Mouse (Mus musculus): ENCODE measurements around the gene Cd44. TPM values are rescaled to one million over a fixed set of nuclear protein-coding genes. Genes with fewer than 3 reads are reported as not detected.

Gene Cd44
- polyA plus RNA-seq, 1 experiment = 11.8 TPM

DNA sequence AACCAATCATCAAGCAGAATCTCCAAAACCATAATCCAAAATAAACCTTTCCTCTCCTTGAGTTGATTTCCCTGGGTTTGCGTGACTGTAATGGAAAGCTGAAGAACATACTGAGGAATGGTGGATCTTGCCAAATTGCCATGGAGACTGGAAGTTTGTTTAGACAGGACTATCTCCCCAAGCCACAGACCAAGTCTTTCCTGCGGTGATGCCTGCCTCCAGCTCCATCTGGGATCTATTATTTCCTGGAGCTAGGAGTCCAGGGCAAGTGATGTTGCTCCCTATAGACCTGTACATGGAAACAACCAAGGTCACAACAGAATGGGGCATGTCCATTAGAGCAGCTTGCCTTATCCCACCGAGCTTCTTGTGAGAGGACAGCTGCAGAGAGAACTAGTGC is 15.1 kb upstream of the Cd44 start:
- 62% methylated on average over 3 of the region's 3 CpGs for WGBS
- DNase-seq (ENCODE audit: low read depth, low spot score) = no peak

DNA sequence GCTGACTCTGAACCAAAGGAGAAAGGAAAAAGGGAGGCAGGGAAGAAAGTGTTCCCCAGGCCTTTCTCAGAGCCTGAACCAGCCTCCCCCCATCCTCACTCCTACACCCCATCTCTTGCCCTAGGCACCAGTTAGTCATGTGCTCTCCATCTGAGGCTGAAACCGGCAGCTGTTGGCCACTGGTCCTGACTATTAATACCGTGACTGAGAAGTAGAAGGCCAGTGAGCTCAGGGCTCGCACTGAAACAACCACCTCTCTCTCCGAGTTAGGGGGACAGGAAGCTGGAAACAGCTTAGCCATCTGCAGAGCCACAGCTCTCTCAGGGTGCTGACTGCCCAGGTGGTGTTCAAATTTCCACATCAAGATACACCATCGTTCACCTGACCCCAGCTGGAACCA is 13.2 kb upstream of the Cd44 start:
- WGBS = 75% methylated on average over 5 of the region's 5 CpGs
- DNase-seq (ENCODE audit: low read depth, low spot score) = no peak

- WGBS = 68% methylated on average over 11 of the region's 11 CpGs
- no peak for DNase-seq (ENCODE audit: low read depth, low spot score)
Observed at GRCm38 (mm10) chr2:102913833-102914545, 12.5 kb upstream of the Cd44 start.

DNA sequence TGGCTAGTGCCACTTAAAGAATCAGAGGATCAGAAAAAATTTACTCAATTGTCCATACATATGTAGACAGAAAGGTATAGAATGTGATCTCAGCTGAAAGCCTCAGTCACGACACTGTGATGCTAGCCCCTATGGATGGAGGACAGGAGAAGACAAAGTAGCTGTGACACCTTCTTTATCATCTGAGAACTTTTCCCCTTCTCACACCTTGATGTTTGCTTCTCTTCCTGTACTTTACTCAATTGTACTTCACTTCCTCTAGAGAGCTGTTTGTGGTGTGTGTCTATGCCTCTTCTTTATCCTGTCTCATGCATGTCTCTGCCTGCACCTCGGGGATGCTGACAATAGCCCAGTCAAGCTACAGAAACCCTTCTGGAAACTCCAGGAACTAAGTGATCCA is 11.5 kb upstream of the Cd44 start:
- WGBS = 74% methylated on average over 2 of the region's 2 CpGs
- no peak for DNase-seq (ENCODE audit: low read depth, low spot score)

- no peak for DNase-seq (ENCODE audit: low read depth, low spot score)
Observed at GRCm38 (mm10) chr2:102912469-102912868, 11.0 kb upstream of the Cd44 start.

GRCm38 (mm10) chr2:102909403-102909802 is 7.9 kb upstream of the Cd44 start:
- WGBS = 91% methylated on average over 1 of the region's 1 CpGs
- DNase-seq (ENCODE audit: low read depth, low spot score) = no peak

More at GRCm38 (mm10) chr2:102912469-102912868, 11.0 kb upstream of the Cd44 start:
- WGBS = 80% methylated on average over 3 of the region's 3 CpGs

GRCm38 (mm10) chr2:102905604-102906003 is 4.1 kb upstream of the Cd44 start:
- no peak for DNase-seq (ENCODE audit: low read depth, low spot score)
- WGBS = 77% methylated on average over 3 of the region's 3 CpGs

GRCm38 (mm10) chr2:102901828-102902223 is 361 bp upstream of the Cd44 start:
- 2% methylated on average over 3 of the region's 3 CpGs for WGBS

GRCm38 (mm10) chr2:102900230-102900721 is 1.2 kb downstream of the Cd44 start:
- DNase-seq (ENCODE audit: low read depth, low spot score) = no peak
- 5% methylated on average over 7 of the region's 7 CpGs for WGBS

More at GRCm38 (mm10) chr2:102901828-102902223, 361 bp upstream of the Cd44 start:
- DNase-seq (ENCODE audit: low read depth, low spot score) = no peak

GRCm38 (mm10) chr2:102899238-102899637 is 2.2 kb downstream of the Cd44 start:
- WGBS = 18% methylated on average over 3 of the region's 3 CpGs
- no peak for DNase-seq (ENCODE audit: low read depth, low spot score)

DNA sequence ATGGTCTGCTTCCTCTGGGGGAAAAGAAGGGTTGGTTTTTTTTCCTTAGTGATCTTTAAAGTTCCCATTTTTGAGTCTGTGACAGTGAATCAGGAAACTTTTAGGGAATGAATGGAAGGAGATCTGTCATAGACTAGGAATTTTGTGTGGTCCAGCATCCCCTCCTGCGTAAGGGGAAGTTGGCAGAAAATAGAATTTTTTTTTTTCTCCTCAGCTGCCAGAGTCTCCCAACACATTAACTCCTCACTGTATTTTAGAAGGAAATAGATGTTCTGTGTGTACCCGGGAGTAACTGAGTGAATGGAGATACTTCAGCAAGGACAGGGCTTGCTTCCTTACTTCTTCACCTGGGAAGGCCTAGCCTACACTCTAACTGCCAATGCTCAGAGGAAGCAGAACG is 2.9 kb downstream of the Cd44 start:
- WGBS = 28% methylated on average over 3 of the region's 3 CpGs
- DNase-seq (ENCODE audit: low read depth, low spot score) = no peak

DNA sequence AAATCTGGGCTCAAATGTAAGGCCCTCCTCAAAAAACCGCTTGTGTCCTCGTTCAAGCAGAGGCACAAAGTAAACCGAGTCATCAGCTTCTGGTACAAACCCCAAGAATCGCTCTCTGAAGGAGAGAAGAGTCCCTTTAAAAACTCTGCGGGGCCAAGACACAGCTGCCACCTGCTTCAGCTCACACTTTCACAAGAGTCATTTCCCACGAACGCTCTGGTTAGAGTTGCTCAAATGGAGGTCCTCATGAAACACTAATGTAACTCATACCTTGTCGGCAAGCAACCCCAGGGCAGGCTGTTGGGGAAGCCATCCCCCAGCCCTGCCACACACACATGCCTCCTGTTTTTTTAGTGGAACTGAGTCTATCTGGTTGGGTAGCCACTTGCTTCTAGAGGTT is 5.3 kb downstream of the Cd44 start:
- WGBS = 61% methylated on average over 8 of the region's 8 CpGs

GRCm38 (mm10) chr2:102895197-102895596 is 6.3 kb downstream of the Cd44 start:
- 76% methylated on average over 1 of the region's 1 CpGs for WGBS
- no peak for DNase-seq (ENCODE audit: low read depth, low spot score)

More for the DNA sequence above, 5.3 kb downstream of the Cd44 start:
- no peak for DNase-seq (ENCODE audit: low read depth, low spot score)

- 54% methylated on average over 4 of the region's 4 CpGs for WGBS
- DNase-seq (ENCODE audit: low read depth, low spot score) = no peak
Observed at GRCm38 (mm10) chr2:102894785-102895184, 6.7 kb downstream of the Cd44 start.

GRCm38 (mm10) chr2:102888688-102889225 is 12.7 kb downstream of the Cd44 start:
- WGBS = 51% methylated on average over 3 of the region's 3 CpGs
- no peak for DNase-seq (ENCODE audit: low read depth, low spot score)

- DNase-seq (ENCODE audit: low read depth, low spot score) = no peak
- WGBS = 68% methylated on average over 1 of the region's 1 CpGs
Observed at GRCm38 (mm10) chr2:102887137-102887536, 14.3 kb downstream of the Cd44 start.

GRCm38 (mm10) chr2:102886306-102886935 is 15.0 kb downstream of the Cd44 start:
- no peak for DNase-seq (ENCODE audit: low read depth, low spot score)
- WGBS = 82% methylated on average over 6 of the region's 6 CpGs

DNA sequence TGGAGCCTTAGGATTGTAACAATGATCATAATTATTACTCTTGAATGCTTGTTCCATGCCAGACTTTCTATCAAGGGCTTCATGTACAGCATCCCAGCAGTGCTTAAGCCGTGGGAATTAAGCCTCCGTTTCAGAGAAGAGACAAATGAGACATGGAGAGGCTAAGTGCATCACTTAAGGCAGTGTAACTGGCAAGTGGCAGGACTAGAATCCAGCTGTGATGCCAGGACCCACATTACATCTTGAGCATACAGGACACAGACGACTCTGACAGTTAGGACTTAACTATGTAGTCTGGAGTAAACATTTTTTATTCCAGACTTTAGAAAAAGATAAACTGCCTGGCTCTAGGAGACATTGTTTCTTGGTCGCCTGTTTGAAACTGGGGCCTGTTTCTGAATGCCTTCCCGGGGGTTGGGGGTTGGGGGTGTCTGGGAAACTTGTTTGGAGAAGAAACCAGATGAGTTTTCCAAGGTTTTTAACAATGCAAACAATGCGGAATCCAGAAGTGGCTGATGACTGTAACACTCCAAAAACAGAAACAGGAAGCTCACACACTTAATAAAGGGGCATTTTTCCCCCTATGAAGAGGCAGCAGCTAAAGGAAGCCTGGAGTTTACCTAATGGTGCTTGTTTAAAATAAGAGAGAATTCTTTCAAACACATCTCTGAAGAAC is 18.7 kb downstream of the Cd44 start:
- no peak for DNase-seq (ENCODE audit: low read depth, low spot score)
- WGBS = 54% methylated on average over 6 of the region's 6 CpGs

GRCm38 (mm10) chr2:102882004-102882588 is 19.4 kb downstream of the Cd44 start:
- no peak for DNase-seq (ENCODE audit: low read depth, low spot score)
- 61% methylated on average over 8 of the region's 8 CpGs for WGBS

DNA sequence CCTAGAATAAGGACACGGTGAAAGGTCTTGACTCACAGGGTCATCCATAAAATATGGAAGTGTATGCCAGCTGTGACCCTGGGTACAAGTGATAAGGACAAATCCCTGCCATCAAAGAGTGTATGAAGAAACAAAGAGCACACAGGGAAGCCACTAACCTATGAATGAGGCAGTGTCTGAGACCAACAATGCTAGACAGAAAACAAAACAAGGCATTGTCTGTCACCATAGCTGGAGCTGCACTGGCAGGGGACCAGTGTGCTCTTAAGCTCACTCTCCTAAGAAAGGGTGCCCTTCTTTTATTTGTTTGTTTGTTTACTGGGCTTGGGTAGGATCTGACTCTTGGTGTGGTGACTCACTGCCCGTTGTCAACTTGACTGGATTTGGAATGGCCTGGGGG is 23.0 kb downstream of the Cd44 start:
- WGBS = 38% methylated on average over 2 of the region's 2 CpGs
- DNase-seq (ENCODE audit: low read depth, low spot score) = no peak
